Mouse (Mus musculus): Measurements from ENCODE around the gene Dppa3. TPM values are rescaled to one million over a fixed set of nuclear protein-coding genes. Genes with fewer than 3 reads are reported as not detected.
A peak's percentile ranks its signal among the peaks of the same experiment; 100 is the strongest.
"Not testable (repeated sequence)": the region's sequence is repeated elsewhere in the genome, so short reads cannot be mapped to it uniquely, and the experiment has no call there.

Dppa3 gene
- polyA plus RNA-seq, 1 experiment from 2014 or later: 4.4 TPM

DNA sequence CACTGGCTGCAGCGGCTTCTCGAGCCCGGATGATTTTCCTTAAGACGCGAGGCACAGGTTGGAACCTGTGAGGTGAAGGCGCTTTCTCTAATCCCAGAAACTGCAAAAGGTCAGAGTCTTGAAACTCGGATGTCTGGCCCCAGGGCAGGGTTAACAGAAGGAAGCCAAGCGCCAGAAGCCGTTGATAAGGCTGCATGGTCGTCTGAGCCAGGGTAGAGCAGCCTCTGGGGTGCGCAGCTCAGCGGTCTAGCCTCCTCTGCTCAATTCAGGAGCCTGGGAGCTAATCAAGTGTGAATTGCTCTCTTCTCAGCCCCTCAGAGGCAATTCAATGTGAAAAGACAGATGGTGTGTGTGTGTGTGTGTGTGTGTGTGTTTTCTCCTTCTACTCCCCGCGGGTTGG is 16.4 kb upstream of the Dppa3 start, which contains the start of gene Gdf3:
Gene Gdf3, minus strand, starts transcription at position 317 of the 400 bp plus-strand sequence.
- DNase-seq (ENCODE audit: low spot score): no peak

- no peak for DNase-seq (ENCODE audit: low spot score)
Measured at GRCm38 (mm10) chr6:122612426-122612825, 13.8 kb upstream of the Dppa3 start.

DNA sequence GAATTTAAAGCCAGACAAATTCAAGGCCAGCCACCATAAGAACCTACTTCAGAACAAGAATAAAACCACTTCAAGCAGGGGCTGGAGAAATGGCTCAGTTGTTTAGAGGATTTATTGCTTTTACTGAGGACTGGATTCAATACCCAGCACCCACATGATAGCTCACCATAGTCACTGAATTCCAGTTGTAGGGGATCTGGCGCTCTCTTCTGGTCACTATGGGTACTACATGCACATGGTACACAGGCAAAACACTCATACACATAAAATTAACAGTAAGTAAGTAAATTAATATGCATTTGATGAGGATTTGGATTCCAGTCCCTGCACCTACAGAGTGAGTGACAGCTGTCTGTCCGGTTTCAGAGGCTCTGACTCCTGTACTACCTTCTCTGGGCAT is 12.2 kb upstream of the Dppa3 start:
- DNase-seq (ENCODE audit: low spot score): peak; percentile 41

- no peak for DNase-seq (ENCODE audit: low spot score)
Measured at GRCm38 (mm10) chr6:122616022-122616421, 10.2 kb upstream of the Dppa3 start.

DNA sequence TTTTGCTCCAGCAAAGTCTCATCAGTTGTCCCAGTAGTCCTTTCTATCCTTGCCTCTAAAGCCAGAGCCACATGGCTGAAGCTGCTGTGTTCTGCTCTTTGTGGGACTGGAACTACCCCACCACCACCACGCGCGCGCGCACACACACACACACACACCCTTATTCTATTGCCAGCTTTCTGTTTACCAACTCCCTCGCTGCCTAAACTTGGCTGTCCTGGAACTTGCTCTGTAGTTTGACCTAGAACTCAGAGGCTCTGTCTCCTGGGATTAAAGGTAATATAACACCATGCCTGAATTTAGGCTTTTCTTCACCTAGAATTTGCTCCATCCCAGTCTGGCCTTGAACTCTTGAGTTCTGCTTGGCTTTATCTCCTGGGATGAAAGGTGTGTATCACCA is 5.1 kb upstream of the Dppa3 start:
- DNase-seq (ENCODE audit: low spot score): no peak

DNA sequence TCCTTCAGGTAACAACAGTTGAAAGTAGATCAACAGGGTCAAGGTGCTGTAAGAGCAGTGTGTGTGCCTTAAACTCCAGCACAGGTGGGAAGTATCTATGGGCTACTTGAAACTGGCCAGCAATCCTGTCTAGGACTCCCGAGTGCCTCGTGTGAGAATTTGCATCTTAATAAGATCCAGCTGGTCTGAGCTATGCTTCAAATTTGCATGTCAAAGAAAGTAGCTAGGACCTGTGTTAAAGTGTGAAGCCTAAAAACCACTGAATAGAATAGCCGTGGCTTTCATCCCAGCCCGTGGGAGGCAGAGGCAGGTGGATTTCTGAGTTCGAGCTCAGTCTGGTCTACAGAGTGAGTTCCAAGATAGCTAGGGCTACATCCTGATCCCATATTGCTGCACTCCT is 1.7 kb upstream of the Dppa3 start:
- no peak for DNase-seq (ENCODE audit: low spot score)

DNA sequence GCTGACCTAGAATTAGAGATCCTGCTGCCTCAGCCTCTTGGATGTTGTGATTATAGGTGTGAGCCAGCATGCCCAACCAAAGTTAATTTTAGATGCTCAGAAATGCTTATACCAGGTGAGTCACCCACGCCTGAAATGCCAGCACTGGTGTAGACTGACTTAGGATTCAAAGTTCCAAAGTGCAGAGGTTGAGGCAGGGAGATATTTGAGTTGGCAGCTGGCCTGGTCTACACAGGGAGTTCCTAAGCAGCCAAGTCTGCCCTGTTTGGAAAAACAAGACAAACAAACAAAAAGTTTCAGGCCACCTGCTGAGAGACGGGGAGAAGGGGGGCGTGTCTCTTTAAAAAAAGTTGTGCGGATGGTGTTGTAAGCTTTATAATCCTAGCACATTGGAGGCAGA is 1.1 kb upstream of the Dppa3 start:
- no peak for DNase-seq (ENCODE audit: low spot score)

- no peak for DNase-seq (ENCODE audit: low spot score)
Measured at GRCm38 (mm10) chr6:122627469-122628108, 1.4 kb downstream of the Dppa3 start.

- DNase-seq (ENCODE audit: low spot score): peak; percentile 24
Measured at GRCm38 (mm10) chr6:122633411-122633810, 7.2 kb downstream of the Dppa3 start.

GRCm38 (mm10) chr6:122635315-122635714 is 9.1 kb downstream of the Dppa3 start:
- no peak for DNase-seq (ENCODE audit: low spot score)

GRCm38 (mm10) chr6:122636666-122637065 is 10.5 kb downstream of the Dppa3 start:
- DNase-seq (ENCODE audit: low spot score): no peak

- not testable (repeated sequence) for DNase-seq (ENCODE audit: low spot score)
Measured at GRCm38 (mm10) chr6:122637566-122637965, 11.4 kb downstream of the Dppa3 start.

DNA sequence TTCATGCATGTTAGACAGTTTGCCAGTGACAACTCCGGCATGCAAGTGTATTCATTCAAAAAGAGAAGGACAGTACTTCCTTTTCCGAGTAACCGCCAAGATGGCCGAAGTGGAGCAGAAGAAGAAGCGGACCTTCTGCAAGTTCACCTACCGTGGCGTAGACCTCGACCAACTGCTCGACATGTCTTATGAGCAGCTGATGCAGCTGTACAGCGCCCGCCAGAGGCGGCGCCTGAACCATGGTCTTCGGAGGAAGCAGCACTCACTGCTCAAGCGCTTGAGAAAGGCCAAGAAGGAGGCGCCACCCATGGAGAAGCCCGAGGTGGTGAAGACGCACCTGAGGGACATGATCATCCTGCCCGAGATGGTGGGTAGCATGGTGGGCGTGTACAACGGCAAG is 18.0 kb downstream of the Dppa3 start:
- DNase-seq (ENCODE audit: low spot score): not testable (repeated sequence)

DNA sequence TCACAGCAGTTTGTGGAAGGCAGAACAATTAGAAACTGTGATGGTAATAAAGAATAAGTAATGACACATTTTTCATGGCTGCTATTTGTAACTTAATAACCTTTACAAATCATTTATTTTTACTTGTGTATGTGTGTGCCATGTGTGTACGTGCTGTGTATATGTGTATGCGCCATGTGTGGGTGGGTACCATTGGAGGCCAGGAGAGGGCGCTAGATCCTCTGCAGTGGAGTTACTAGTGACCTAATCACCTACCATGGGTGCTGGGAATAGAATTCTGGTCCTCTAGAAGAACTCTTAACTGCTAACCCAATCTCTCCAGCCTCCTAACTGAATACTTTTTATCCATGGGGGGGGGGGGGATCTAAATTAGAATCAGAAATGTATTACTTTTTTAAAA is 23.7 kb downstream of the Dppa3 start:
- DNase-seq (ENCODE audit: low spot score): no peak

DNA sequence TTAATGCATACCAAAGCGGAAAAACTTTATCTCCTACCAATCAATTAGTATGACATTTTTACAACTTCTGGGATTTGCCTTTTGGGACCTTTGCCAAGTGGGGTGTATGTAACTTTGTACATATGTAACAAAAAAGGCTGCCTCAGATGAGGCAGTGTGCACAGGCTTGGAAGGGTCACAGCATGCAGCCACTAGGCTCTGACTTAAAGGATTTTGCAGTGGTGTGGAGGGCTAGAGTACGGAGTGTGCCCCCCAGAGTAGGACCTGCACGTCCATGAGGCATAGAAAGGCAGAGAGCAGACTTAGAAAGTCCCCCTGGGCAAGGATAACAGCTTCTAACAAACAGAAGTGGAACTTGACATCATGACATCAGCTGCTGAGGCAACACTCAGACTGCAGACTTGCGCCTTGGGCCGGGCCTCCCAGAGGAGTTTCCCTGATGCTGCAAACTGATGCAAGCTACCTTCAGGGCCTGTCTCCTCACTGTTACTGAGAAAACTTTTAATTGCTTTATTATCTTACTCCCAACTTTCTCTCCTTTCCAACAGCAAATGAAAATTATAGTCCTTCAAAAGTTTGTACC is 24.3 kb downstream of the Dppa3 start:
- DNase-seq (ENCODE audit: low spot score): no peak

DNA sequence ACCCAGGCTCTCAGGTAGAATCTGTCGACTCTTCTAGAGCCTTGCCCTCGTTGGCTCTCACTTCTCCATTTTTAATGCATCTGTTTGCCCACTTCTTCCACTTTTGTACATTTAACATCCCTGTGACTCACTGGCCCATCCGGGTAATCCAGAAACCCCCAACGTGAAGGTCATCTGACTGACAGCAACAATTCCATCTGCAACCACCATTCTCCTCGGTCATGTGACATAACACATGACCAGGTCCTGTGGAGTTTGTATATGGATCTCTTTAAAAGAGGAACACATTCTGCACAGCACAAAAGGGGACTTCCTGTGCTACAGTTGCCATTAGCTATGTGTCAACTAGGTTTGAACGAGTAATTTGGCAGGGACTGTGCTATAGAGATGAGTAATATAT is 28.1 kb downstream of the Dppa3 start:
- DNase-seq (ENCODE audit: low spot score): no peak

- no peak for DNase-seq (ENCODE audit: low spot score)
Measured at GRCm38 (mm10) chr6:122657630-122658029, 31.4 kb downstream of the Dppa3 start.

- peak; percentile 14 for DNase-seq (ENCODE audit: low spot score)
Measured at GRCm38 (mm10) chr6:122659567-122659966, 33.4 kb downstream of the Dppa3 start.

- peak; percentile 38 for DNase-seq (ENCODE audit: low spot score)
Measured at GRCm38 (mm10) chr6:122660601-122661379, 34.6 kb downstream of the Dppa3 start.

DNA sequence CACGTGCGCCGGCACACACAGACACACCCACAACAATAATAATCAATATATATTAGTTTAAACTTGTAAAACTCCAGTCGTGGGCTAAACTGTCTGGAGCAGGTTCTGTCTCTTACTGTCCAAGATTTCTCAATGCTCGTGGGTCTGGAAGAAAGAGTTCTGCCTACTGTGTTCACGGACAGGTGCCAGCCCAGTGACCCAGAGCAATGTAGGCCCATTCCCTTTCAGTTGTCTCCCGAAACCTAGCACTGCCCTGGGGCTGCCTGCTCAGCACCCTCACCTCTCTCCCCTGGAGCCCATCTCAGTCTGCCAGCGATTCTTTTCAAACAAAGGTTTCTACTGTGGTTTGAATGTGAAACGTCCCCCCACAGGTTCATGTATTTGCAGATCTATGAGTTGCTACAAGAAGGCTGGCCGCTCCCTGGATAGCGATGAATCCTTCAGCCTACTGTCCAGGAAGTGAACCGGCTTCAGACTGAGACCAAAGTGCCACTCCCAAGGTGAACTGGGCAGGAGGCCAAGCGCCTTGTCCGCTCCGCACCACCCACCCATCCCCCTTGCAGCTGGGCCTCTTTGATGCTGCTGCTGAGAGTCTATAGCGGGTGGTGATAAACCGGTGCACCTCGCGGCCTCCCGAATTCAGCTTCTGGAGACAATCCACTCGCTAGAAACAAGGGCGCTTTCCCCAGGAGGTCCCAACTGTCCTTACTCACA is 36.5 kb downstream of the Dppa3 start:
- no peak for DNase-seq (ENCODE audit: low spot score)

DNA sequence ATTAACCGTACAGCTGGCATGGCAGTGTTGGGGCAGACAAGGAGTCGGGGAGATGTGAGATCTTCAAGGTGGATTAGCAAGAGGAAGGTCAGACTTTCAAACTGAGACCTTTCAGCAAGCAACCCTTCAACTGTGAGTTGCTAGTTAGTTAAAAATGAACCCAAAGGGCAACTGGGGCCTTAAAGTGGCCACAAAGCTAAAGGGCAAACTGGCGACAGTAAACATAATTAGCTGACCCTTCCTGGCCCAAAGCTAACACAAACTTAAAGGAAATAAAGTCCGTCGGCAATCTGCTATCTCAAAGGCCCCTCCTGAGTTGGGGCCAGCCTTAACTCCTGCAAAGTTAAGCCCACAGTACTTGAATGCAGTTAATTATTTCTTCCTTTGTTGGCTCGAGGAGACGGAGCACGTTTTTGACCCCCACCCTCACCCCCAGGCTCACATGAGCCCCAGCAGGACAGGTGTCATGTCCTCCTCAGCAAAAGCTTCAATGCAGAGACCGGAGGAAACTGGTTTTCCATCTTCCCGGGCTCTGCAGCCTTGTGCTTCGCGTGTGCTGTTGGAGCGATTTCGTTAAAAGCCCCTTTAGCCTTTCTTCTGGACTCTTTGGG is 37.5 kb downstream of the Dppa3 start:
- no peak for DNase-seq (ENCODE audit: low spot score)

Data from thymus, postnatal 0 days (tissue).